Mouse (Mus musculus) lung, postnatal 25 days (tissue): ENCODE measurements at regions not wholly inside any gene's neighbourhood (a gene's known extent, or its start where the extent isn't known, plus 50 kb on each side); places are given as distances from the start of the nearest gene placed in this dataset.

Experiments
- DNase-seq: peaks from one replicate; pipeline ENCODE4 v3.0.0; 2022; ENCODE audit warnings: low spot score

DNA sequence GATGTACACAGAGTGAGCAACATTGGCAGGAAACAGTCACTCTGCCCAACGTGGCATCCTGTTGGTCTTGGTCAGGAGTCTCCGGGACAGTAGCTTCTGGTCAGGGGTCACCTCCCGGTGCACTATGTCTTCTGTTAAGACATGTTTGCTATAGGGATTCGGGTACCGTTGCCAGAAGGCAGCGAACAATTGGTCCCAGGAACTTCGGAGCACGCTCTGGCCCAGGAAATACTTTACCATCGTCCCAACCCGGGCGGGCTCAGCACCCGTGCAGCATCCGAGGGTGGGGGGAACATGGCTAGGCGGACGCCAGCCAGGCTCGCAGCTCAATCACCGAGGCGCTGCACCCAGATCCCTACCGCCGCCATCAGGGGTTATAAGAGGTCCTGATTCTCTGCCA lies 80.6 kb upstream of the Adam23 start:
- no peak for DNase-seq

DNA sequence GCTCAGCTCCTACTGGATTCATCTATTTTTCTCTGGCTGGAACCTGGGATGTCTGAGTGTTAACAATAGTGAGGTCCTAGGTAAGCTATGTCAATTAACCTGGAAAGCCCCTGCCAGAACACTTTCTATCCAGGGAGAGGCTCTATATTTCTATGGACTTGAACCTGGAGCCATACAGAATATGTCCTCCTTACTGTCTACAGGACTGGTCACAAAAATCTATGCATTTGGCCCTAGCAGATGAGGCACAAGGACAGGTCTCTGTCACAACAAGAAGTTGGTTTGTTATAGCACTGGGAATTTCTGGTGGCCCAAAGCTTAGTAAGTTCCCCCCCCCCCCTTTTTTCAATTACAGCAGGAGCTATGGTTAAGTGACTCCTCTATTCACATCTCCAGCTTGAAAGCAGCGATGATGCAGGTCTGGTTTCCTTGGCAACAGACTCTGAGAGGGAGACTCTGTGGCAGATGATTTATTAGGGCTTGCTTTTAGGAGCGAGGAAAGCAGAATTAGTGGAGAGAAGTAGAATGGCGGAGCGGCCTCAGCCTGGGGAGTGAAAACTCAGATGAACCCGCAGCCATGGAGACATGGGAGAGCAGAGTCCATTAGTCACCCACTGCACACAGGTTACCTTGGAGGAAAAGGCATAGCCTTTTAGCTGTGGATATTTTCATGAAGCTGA lies 77.9 kb upstream of the Adam23 start:
- no peak for DNase-seq

DNA sequence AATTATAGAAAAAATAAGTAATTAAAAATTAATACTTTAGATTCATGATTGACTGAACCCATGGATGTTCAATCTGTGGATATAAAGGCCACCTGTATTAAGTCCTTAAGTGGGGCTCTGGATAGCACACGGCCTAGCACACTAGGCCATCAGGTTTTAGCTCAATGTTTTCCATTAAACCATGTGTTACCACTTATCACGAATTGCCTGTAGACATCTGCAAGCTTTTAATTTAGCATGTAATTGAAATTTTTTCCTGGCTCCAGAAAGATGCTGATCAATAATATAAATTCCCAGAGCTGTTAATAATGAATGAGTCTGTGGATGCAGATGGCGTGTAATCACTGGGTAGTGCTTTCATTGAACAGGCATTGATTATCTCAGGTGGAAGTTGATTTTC lies 76.8 kb upstream of the Adam23 start:
- no peak for DNase-seq

DNA sequence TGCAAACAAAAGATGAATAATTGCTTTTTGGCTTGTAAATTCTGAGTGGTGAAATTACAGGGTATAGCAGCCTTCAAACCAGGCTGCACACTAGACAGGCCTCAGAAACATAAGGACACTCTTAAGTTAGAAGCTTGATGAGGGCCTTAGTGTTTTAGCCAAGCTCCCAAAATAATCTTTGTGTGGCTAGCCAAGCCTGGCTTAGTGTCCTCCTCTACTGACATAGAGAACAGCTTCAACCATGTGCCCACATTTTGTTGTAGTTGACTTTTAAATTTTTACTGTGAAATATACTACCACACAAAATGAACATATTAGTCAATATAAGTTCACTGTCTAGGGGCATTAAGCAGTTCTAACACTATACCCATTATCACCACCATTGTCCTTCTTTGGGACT lies 76.1 kb upstream of the Adam23 start:
- no peak for DNase-seq

DNA sequence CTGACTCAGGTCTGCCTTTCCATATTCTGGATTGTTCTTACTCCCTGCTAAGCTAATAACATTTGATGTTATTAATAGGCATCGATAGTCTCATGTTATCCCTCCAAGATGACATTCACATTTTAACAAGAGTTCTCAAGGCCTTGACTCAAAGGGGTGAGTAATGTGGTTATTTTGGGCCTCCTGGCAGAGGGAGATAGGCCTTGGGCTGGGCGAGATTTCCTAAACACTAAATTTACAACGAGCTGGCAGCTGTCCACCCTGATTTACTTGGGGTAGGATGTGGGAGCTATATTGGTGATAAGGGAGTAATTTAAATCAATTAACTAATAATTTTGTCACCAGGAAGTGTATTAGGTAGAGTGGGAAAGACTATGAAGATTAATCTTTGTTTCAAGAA lies 62.6 kb upstream of the Adam23 start:
- peak; percentile 3 for DNase-seq

DNA sequence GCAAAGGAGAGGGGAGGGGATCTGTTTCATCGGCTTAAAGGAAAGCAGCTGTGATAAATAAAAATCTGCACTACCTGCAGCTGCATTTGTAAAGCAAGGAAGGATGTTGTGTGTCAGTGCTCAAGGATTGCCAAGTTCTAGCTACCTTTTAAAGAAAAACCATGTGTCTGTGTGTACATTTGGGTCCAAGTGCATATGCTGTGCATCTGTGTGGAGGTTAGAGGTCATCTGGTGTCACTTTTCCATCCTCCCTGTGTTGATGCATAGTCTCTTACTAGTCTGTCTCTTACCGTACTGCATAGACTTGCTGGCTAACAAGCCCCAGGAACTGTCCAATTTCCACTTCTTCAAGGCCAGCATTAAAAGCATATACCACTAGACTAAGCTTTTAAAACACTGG lies 60.6 kb upstream of the Adam23 start:
- DNase-seq, result no peak

DNA sequence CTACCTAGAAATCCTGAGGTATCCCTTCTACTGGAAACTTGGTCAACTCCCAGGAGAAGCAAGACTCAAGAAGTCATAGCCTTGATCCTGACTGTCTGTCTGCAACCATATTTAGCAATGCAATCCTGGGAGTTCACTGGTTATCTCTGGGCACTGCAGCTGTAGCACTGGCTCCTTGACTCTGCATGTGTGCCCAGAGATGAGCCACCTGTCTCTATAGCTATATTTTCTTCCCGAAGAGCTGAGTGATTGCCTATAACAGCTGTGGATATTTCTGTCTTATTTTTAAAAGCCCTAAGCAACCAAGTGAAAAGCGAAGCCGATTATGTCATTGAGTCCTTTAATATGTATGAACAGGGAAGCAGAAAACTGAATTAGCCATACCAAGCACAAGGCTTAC lies 50.3 kb upstream of the Adam23 start:
- DNase-seq, result no peak
